Comparison of ENCODE assay signal across 40 mouse cellular contexts in genomic region chr7:4303457-4303856, GRCm38 (mm10). TPM values are rescaled to one million over a fixed set of nuclear protein-coding genes. Genes with fewer than 3 reads are reported as not detected.
"Had no signal": no experiment of that assay in that cellular context is flagged by ENCODE, and none has a peak within 500 bp of the region (broad histone marks: within the 10 kb centered on the region; RNA-seq: fewer than 3 reads in every experiment).

No protein-coding gene starts in this region.

- DNase-seq: left cerebral cortex, postnatal 4 days; liver; liver, embryonic 13.5 days; liver, postnatal 0 days; lung, adult 18-20 months; lung, adult 2 months; lung, embryonic 14.5 days; lung, postnatal 10 days; lung, postnatal 14 days; lung, postnatal 36 days; lung, postnatal 4 days; midbrain, embryonic 14.5 days had no signal

- H3K4me2 ChIP-seq: limb, embryonic 12.5 days; limb, embryonic 13.5 days; limb, embryonic 15.5 days; liver, embryonic 11.5 days; liver, embryonic 12.5 days; liver, embryonic 13.5 days; liver, embryonic 15.5 days; lung, embryonic 14.5 days; lung, embryonic 15.5 days; midbrain, embryonic 11.5 days; midbrain, embryonic 12.5 days; midbrain, embryonic 13.5 days; midbrain, embryonic 15.5 days had no signal

- H3K27me3 ChIP-seq: limb, embryonic 12.5 days; limb, embryonic 13.5 days; limb, embryonic 15.5 days; liver, embryonic 12.5 days; liver, embryonic 13.5 days; liver, embryonic 15.5 days; lung, embryonic 15.5 days; megakaryocyte, embryonic 14.5 days; midbrain, embryonic 12.5 days; midbrain, embryonic 13.5 days; midbrain, embryonic 15.5 days had no signal

- H3K36me3 ChIP-seq: limb, embryonic 10.5 days; limb, embryonic 12.5 days; limb, embryonic 13.5 days; limb, embryonic 15.5 days; liver, embryonic 12.5 days; liver, embryonic 13.5 days; liver, embryonic 15.5 days; lung, embryonic 15.5 days; midbrain, embryonic 10.5 days; midbrain, embryonic 12.5 days; midbrain, embryonic 13.5 days; midbrain, embryonic 15.5 days had no signal

- H3K4me1 ChIP-seq: limb, embryonic 10.5 days; limb, embryonic 12.5 days; limb, embryonic 13.5 days; limb, embryonic 15.5 days; liver, embryonic 12.5 days; liver, embryonic 13.5 days; liver, embryonic 15.5 days; lung, embryonic 15.5 days; midbrain, embryonic 10.5 days; midbrain, embryonic 12.5 days; midbrain, embryonic 13.5 days; midbrain, embryonic 15.5 days had no signal

- H3K27ac ChIP-seq: limb, embryonic 10.5 days; limb, embryonic 12.5 days; limb, embryonic 13.5 days; limb, embryonic 15.5 days; liver, embryonic 12.5 days; liver, embryonic 13.5 days; liver, embryonic 14.5 days; liver, embryonic 15.5 days; lung, embryonic 15.5 days; macrophage; midbrain, embryonic 10.5 days; midbrain, embryonic 12.5 days; midbrain, embryonic 13.5 days; midbrain, embryonic 15.5 days had no signal

- H3K4me3 ChIP-seq: limb, embryonic 10.5 days; limb, embryonic 12.5 days; limb, embryonic 13.5 days; limb, embryonic 15.5 days; liver, embryonic 12.5 days; liver, embryonic 13.5 days; liver, embryonic 15.5 days; lung, embryonic 15.5 days; megakaryocyte, embryonic 14.5 days; midbrain, embryonic 10.5 days; midbrain, embryonic 12.5 days; midbrain, embryonic 13.5 days; midbrain, embryonic 15.5 days; myocyte had no signal

- ATAC-seq: liver, embryonic 12.5 days; liver, postnatal 0 days; lung, postnatal 0 days; midbrain, embryonic 13.5 days; midbrain, embryonic 15.5 days; midbrain, embryonic 16.5 days had no signal

- H3K9me3 ChIP-seq: limb, embryonic 10.5 days; limb, embryonic 12.5 days; limb, embryonic 13.5 days; limb, embryonic 15.5 days; liver, embryonic 12.5 days; liver, embryonic 13.5 days; liver, embryonic 15.5 days; lung, embryonic 15.5 days; megakaryocyte, embryonic 14.5 days; midbrain, embryonic 10.5 days; midbrain, embryonic 12.5 days; midbrain, embryonic 13.5 days; midbrain, embryonic 15.5 days had no signal

- H3K9ac ChIP-seq: limb, embryonic 12.5 days; limb, embryonic 13.5 days; limb, embryonic 15.5 days; liver, embryonic 12.5 days; liver, embryonic 13.5 days; liver, embryonic 14.5 days; liver, embryonic 15.5 days; liver, postnatal 0 days; lung, embryonic 14.5 days; lung, embryonic 15.5 days; midbrain, embryonic 12.5 days; midbrain, embryonic 13.5 days; midbrain, embryonic 15.5 days had no signal

RNA-seq across cellular contexts. Expression of gene Ncr1, which starts 34.1 kb away (rescaled TPM):
- total RNA-seq: left cerebral cortex, adult 8-10 months; left cerebral cortex, postnatal 10 days; left cerebral cortex, postnatal 14 days; left cerebral cortex, postnatal 25 days; left cerebral cortex, postnatal 36 days; left cerebral cortex, postnatal 4 days; midbrain, postnatal 0 days had no signal
- polyA plus RNA-seq: limb, embryonic 10.5 days; limb, embryonic 11.5 days; limb, embryonic 12.5 days; limb, embryonic 13.5 days; limb, embryonic 14.5 days; limb, embryonic 15.5 days; liver, embryonic 11.5 days; liver, embryonic 12.5 days; liver, embryonic 13.5 days; lung, embryonic 14.5 days; lung, embryonic 16.5 days; midbrain, embryonic 10.5 days; midbrain, embryonic 11.5 days; midbrain, embryonic 12.5 days; midbrain, embryonic 13.5 days; midbrain, embryonic 14.5 days; midbrain, embryonic 15.5 days; midbrain, embryonic 16.5 days; midbrain, postnatal 0 days; myocyte had no signal
